Mouse (Mus musculus): Measurements from ENCODE around the gene Depdc1b. TPM values are rescaled to one million over a fixed set of nuclear protein-coding genes. Genes with fewer than 3 reads are reported as not detected.

Gene Depdc1b
- polyA plus RNA-seq (2014; fragmentation: Nextera tagmentation; extraction: Ambion mirVana): 12.3 and 14.8 TPM in 2 replicates

- Histone ChIP-seq H3K9ac (ENCODE audit: low read length) (peak within 1 kb of the TSS; percentile 75), H3K27me3 (ENCODE audit: control insufficient read depth, insufficient read depth, low read length) (no peaks in the 10 kb centered on the region), H3K36me3 (ENCODE audit: control insufficient read depth, insufficient read depth, low read length) (no peaks in the 10 kb centered on the region), H3K27ac (ENCODE audit: low read depth, low read length) (peak within 1 kb of the TSS; percentile 39; the same call in 1 of the 2 replicates), H3K9me3 (ENCODE audit: control insufficient read depth, low read length) (no peaks in the 10 kb centered on the region), H3K4me3 (ENCODE audit: low read depth, low read length) (peak within 1 kb of the TSS; percentile 88), H3K4me1 (ENCODE audit: control insufficient read depth, insufficient read depth, low read length) (peaks cover 2% of the 10 kb centered on the region; the same call in 1 of the 2 replicates), H3K4me2 (ENCODE audit: low read depth) (peak within 1 kb of the TSS; percentile 70)
- ATAC-seq (ENCODE audit: insufficient read depth, low FRiP score, low TSS enrichment): peak; percentile 99
- 2% methylated on average over 47 of the region's 48 CpGs for WGBS
- peak; percentile 93 for DNase-seq (ENCODE audit: low spot score)
Observed at GRCm38 (mm10) chr13:108315702-108316486, at the start of gene Depdc1b. Depdc1b (plus strand) TSS chr13:108316332.

DNA sequence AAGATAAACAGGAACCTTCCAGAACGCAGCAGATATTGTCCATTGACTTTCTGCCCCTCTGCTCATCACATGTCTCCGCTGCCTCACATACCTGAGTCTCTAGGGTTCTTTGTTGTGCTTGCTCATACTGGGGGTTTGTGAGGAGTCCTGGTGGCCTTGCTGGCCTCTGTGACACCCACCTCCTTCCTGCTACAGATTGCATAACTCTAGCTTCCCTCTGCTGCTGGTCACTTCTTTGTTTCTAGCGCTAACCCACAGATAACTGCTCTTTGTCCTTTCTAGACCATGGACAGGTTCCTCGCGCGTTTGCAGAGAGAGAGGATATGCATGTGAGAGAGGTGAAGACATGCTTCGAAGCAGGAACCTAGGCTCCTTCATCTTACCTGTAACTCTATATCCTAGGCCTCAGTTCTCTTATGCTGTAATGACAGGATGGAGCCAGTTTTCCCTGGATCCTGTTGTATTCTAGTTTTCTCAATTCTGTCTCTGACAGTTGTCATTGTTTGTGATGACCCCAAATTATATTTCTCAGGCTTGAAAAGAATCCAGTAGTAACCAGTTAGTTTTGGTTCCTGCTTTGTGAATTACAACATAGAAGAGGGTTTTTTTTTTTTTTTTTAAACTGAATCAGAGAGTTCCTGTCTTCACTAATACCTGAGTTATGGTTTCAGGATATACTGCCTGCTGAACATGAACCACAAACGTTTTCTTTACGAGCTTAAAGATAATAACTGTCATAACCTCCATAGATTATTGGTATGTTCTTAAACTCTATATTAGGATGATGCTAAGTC lies 48.1 kb upstream of the Depdc1b start:
- Histone ChIP-seq H3K27ac (ENCODE audit: low read depth, low read length) (no peak overlapping the region), H3K27me3 (ENCODE audit: control insufficient read depth, insufficient read depth, low read length) (no peaks in the 10 kb centered on the region), H3K9ac (ENCODE audit: low read length) (no peak overlapping the region), H3K4me3 (ENCODE audit: low read depth, low read length) (no peak overlapping the region), H3K36me3 (ENCODE audit: control insufficient read depth, insufficient read depth, low read length) (no peaks in the 10 kb centered on the region), H3K4me2 (ENCODE audit: low read depth) (no peak overlapping the region), H3K9me3 (ENCODE audit: control insufficient read depth, low read length) (no peaks in the 10 kb centered on the region), H3K4me1 (ENCODE audit: control insufficient read depth, insufficient read depth, low read length) (no peaks in the 10 kb centered on the region)
- DNase-seq (ENCODE audit: low spot score): no peak
- ATAC-seq (ENCODE audit: insufficient read depth, low FRiP score, low TSS enrichment): no peak
- 86% methylated on average over 9 of the region's 9 CpGs for WGBS

DNA sequence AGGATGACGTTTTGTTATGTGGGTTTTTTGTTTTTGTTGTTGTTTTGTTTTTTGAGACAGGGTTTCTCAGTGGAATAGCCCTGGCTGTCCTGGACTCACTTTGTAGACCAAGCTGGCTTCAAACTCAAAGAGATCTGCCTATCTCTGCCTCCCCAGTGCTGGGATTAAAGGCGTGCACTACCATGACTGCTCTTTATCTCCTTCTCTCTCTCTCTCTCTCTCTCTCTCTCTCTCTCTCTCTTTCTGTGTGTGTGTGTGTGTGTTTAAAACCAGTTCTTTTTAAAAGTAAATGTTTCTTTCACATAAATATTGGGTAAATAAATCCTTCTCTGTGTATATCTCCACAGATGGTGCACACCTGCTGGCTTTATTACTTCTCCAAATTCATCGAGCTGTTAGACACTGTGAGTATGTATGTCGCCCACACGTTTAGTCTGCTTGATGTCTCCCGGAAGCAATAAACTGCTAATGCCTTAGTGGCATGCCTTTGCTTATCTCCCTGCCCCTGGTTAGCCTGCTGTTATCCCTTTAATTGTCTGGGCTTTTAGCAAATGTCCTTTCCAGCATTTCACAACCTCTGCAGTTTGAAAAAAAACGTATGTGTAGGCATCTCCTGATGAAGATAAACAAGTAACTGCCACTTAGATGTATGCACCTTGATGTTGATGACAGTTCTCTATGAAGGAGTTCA lies 44.5 kb upstream of the Depdc1b start:
- Histone ChIP-seq H3K4me2 (ENCODE audit: low read depth) (no peak overlapping the region), H3K4me3 (ENCODE audit: low read depth, low read length) (no peak overlapping the region), H3K27ac (ENCODE audit: low read depth, low read length) (no peak overlapping the region), H3K9ac (ENCODE audit: low read length) (no peak overlapping the region), H3K27me3 (ENCODE audit: control insufficient read depth, insufficient read depth, low read length) (no peaks in the 10 kb centered on the region), H3K36me3 (ENCODE audit: control insufficient read depth, insufficient read depth, low read length) (no peaks in the 10 kb centered on the region), H3K9me3 (ENCODE audit: control insufficient read depth, low read length) (no peaks in the 10 kb centered on the region), H3K4me1 (ENCODE audit: control insufficient read depth, insufficient read depth, low read length) (no peaks in the 10 kb centered on the region)
- ATAC-seq (ENCODE audit: insufficient read depth, low FRiP score, low TSS enrichment): no peak
- WGBS: 44% methylated on average over 7 of the region's 7 CpGs
- DNase-seq (ENCODE audit: low spot score): no peak

GRCm38 (mm10) chr13:108272332-108272731 lies 43.8 kb upstream of the Depdc1b start:
- Histone ChIP-seq H3K4me3 (ENCODE audit: low read depth, low read length) (no peak overlapping the region), H3K9me3 (ENCODE audit: control insufficient read depth, low read length) (no peaks in the 10 kb centered on the region), H3K27ac (ENCODE audit: low read depth, low read length) (no peak overlapping the region), H3K27me3 (ENCODE audit: control insufficient read depth, insufficient read depth, low read length) (no peaks in the 10 kb centered on the region), H3K4me1 (ENCODE audit: control insufficient read depth, insufficient read depth, low read length) (no peaks in the 10 kb centered on the region), H3K4me2 (ENCODE audit: low read depth) (no peak overlapping the region), H3K36me3 (ENCODE audit: control insufficient read depth, insufficient read depth, low read length) (no peaks in the 10 kb centered on the region), H3K9ac (ENCODE audit: low read length) (no peak overlapping the region)
- no peak for ATAC-seq (ENCODE audit: insufficient read depth, low FRiP score, low TSS enrichment)
- WGBS: 68% methylated on average over 8 of the region's 8 CpGs
- DNase-seq (ENCODE audit: low spot score): no peak

- Histone ChIP-seq H3K27me3 (ENCODE audit: control insufficient read depth, insufficient read depth, low read length) (no peaks in the 10 kb centered on the region), H3K4me2 (ENCODE audit: low read depth) (no peak overlapping the region), H3K9me3 (ENCODE audit: control insufficient read depth, low read length) (no peaks in the 10 kb centered on the region), H3K4me3 (ENCODE audit: low read depth, low read length) (no peak overlapping the region), H3K4me1 (ENCODE audit: control insufficient read depth, insufficient read depth, low read length) (no peaks in the 10 kb centered on the region), H3K9ac (ENCODE audit: low read length) (no peak overlapping the region), H3K27ac (ENCODE audit: low read depth, low read length) (no peak overlapping the region), H3K36me3 (ENCODE audit: control insufficient read depth, insufficient read depth, low read length) (no peaks in the 10 kb centered on the region)
- WGBS: 45% methylated on average over 15 of the region's 15 CpGs
- peak; percentile 63 for ATAC-seq (ENCODE audit: insufficient read depth, low FRiP score, low TSS enrichment)
- DNase-seq (ENCODE audit: low spot score): peak; percentile 17
Observed at GRCm38 (mm10) chr13:108273034-108273433, 43.1 kb upstream of the Depdc1b start.

GRCm38 (mm10) chr13:108273456-108273855 lies 42.7 kb upstream of the Depdc1b start:
- ATAC-seq (ENCODE audit: insufficient read depth, low FRiP score, low TSS enrichment): peak; percentile 56; the same call in 1 of the 2 replicates
- WGBS: 28% methylated on average over 5 of the region's 5 CpGs
- no peak overlapping the region for H3K4me3 ChIP-seq (ENCODE audit: low read depth, low read length)
- no peak for DNase-seq (ENCODE audit: low spot score)
- no peak overlapping the region for H3K4me2 ChIP-seq (ENCODE audit: low read depth)
- no peaks in the 10 kb centered on the region for H3K9me3 ChIP-seq (ENCODE audit: control insufficient read depth, low read length)
- no peaks in the 10 kb centered on the region for H3K4me1 ChIP-seq (ENCODE audit: control insufficient read depth, insufficient read depth, low read length)
- H3K36me3 ChIP-seq (ENCODE audit: control insufficient read depth, insufficient read depth, low read length): no peaks in the 10 kb centered on the region
- H3K27ac ChIP-seq (ENCODE audit: low read depth, low read length): no peak overlapping the region
- no peaks in the 10 kb centered on the region for H3K27me3 ChIP-seq (ENCODE audit: control insufficient read depth, insufficient read depth, low read length)
- H3K9ac ChIP-seq (ENCODE audit: low read length): no peak overlapping the region

DNA sequence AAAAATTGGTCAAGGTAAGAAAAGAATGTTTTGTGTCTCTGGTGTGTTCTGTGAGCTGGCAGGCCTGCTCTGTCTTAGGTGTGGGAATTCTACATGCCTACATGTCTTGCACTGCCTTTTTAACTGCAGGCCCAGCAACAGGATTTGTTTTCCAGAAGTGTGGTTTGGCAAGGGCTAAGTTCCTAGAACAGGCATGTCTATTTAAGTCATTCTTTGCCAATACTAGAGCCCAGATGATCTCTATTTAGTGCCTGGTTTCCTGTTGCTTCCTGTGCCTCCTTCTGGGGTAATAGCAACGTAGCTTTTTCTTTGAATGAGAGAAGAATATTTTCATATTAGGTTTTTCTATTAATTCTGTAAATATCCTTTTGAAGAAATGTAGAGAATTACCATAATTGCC lies 39.6 kb upstream of the Depdc1b start:
- Histone ChIP-seq H3K9me3 (ENCODE audit: control insufficient read depth, low read length) (no peaks in the 10 kb centered on the region), H3K4me1 (ENCODE audit: control insufficient read depth, insufficient read depth, low read length) (no peaks in the 10 kb centered on the region), H3K4me3 (ENCODE audit: low read depth, low read length) (no peak overlapping the region), H3K27ac (ENCODE audit: low read depth, low read length) (no peak overlapping the region), H3K4me2 (ENCODE audit: low read depth) (no peak overlapping the region), H3K36me3 (ENCODE audit: control insufficient read depth, insufficient read depth, low read length) (no peaks in the 10 kb centered on the region), H3K27me3 (ENCODE audit: control insufficient read depth, insufficient read depth, low read length) (no peaks in the 10 kb centered on the region), H3K9ac (ENCODE audit: low read length) (no peak overlapping the region)
- DNase-seq (ENCODE audit: low spot score) (no peak), ATAC-seq (ENCODE audit: insufficient read depth, low FRiP score, low TSS enrichment) (no peak)
- 84% methylated on average over 1 of the region's 1 CpGs for WGBS

DNA sequence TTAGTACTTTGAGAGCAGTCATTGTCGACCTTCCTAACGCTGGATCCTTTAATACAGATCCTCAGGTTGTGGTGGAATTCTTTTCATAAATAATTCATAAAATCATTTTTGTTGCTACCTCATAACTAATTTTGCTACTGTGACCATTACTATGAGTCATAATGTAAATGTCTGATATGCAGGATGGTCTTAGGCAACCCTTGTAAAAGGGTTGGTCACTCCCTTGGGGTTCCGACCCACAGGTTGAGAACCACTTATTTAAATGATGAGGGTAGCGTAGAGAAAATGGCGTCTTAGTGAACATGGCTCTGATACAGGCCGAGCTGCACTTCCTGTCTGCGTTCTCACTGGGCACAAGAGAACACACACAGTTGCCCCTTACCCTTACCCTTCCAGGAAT lies 38.8 kb upstream of the Depdc1b start:
- no peaks in the 10 kb centered on the region for H3K4me1 ChIP-seq (ENCODE audit: control insufficient read depth, insufficient read depth, low read length)
- no peak overlapping the region for H3K4me3 ChIP-seq (ENCODE audit: low read depth, low read length)
- H3K4me2 ChIP-seq (ENCODE audit: low read depth): no peak overlapping the region
- WGBS: 88% methylated on average over 7 of the region's 7 CpGs
- H3K9me3 ChIP-seq (ENCODE audit: control insufficient read depth, low read length): no peaks in the 10 kb centered on the region
- ATAC-seq (ENCODE audit: insufficient read depth, low FRiP score, low TSS enrichment): no peak
- H3K36me3 ChIP-seq (ENCODE audit: control insufficient read depth, insufficient read depth, low read length): no peaks in the 10 kb centered on the region
- no peak overlapping the region for H3K9ac ChIP-seq (ENCODE audit: low read length)
- no peak overlapping the region for H3K27ac ChIP-seq (ENCODE audit: low read depth, low read length)
- no peak for DNase-seq (ENCODE audit: low spot score)
- H3K27me3 ChIP-seq (ENCODE audit: control insufficient read depth, insufficient read depth, low read length): no peaks in the 10 kb centered on the region
